Mouse (Mus musculus) megakaryocyte, adult 5-6 weeks (primary cell): Measurements from ENCODE around the gene Rbm47. TPM values are rescaled to one million over a fixed set of nuclear protein-coding genes. Genes with fewer than 3 reads are reported as not detected.

Source experiments
- ATAC-seq: 2 replicates; pipeline ENCODE4 v1.8.0; 2016; ENCODE audit warnings: mild to moderate bottlenecking, inconsistent platforms; ENCODE audit not compliant: poor library complexity, severe bottlenecking
- total RNA-seq, 2 experiments: library from RNA; stranded (forward) in 1 of 2; stranded (reverse) in 1 of 2; fragments of 153-499, 151-499 nt in 1 of 2; fragments of 221-1000, 200-1000 nt in 1 of 2; gene quantifications; 2 replicates each; pipeline versions ENCODE4 v1.2.3 to v1.2.4; 2015 to 2017

The Rbm47 gene
- total RNA-seq, 2 experiments from 2014 or later, result 13.3 to 30.2 TPM

GRCm38 (mm10) chr5:66070350-66070749 lies 102.6 kb downstream of the Rbm47 start:
- no peak for ATAC-seq

- peak; percentile 80 for ATAC-seq
These were observed 103.3 kb downstream of the Rbm47 start for GRCm38 (mm10) chr5:66069470-66070144.

GRCm38 (mm10) chr5:66069133-66069469 lies 103.8 kb downstream of the Rbm47 start:
- ATAC-seq, result no peak

GRCm38 (mm10) chr5:66068068-66068920 lies 104.6 kb downstream of the Rbm47 start:
- no peak for ATAC-seq

GRCm38 (mm10) chr5:66067219-66067618 lies 105.7 kb downstream of the Rbm47 start:
- peak; percentile 41 for ATAC-seq

GRCm38 (mm10) chr5:66062930-66063220 lies 110.0 kb downstream of the Rbm47 start:
- ATAC-seq, result no peak

GRCm38 (mm10) chr5:66062046-66062929 lies 110.6 kb downstream of the Rbm47 start:
- peak; percentile 55 for ATAC-seq

GRCm38 (mm10) chr5:66061667-66062045 lies 111.3 kb downstream of the Rbm47 start:
- no peak for ATAC-seq

GRCm38 (mm10) chr5:66058844-66059243 lies 114.1 kb downstream of the Rbm47 start:
- ATAC-seq, result no peak

GRCm38 (mm10) chr5:66056680-66057079 lies 116.2 kb downstream of the Rbm47 start:
- ATAC-seq, result no peak

- ATAC-seq, result no peak
These were observed 118.5 kb downstream of the Rbm47 start for GRCm38 (mm10) chr5:66054394-66054793.

GRCm38 (mm10) chr5:66052777-66053548 lies 120.0 kb downstream of the Rbm47 start:
- no peak for ATAC-seq

GRCm38 (mm10) chr5:66050841-66051240 lies 122.1 kb downstream of the Rbm47 start:
- no peak for ATAC-seq

GRCm38 (mm10) chr5:66046356-66046755 lies 126.6 kb downstream of the Rbm47 start:
- no peak for ATAC-seq

- ATAC-seq, result no peak
These were observed 129.0 kb downstream of the Rbm47 start for GRCm38 (mm10) chr5:66043897-66044296.

GRCm38 (mm10) chr5:66042651-66043340 lies 130.1 kb downstream of the Rbm47 start:
- no peak for ATAC-seq

GRCm38 (mm10) chr5:66040744-66041279 lies 132.1 kb downstream of the Rbm47 start:
- no peak for ATAC-seq

- no peak for ATAC-seq
These were observed 133.1 kb downstream of the Rbm47 start for GRCm38 (mm10) chr5:66039813-66040212.

GRCm38 (mm10) chr5:66037066-66037465 lies 135.9 kb downstream of the Rbm47 start:
- ATAC-seq, result no peak
